Mouse (Mus musculus) forebrain, embryonic 14.5 days (tissue): Measurements from ENCODE around the gene CN725425. TPM values are rescaled to one million over a fixed set of nuclear protein-coding genes. Genes with fewer than 3 reads are reported as not detected.

Experiments used
- ATAC-seq: fragments of 200-750 bp; cut with Nextera tagmentation; 2 replicates; pipeline ENCODE4 v1.8.0; 2017; ENCODE audit warnings: mild to moderate bottlenecking, moderate library complexity
- DNase-seq: peaks from one replicate; pipeline ENCODE4 v3.0.0-alpha.2; 2015; ENCODE audit warnings: low spot score
- H3K27ac ChIP-seq: fragments of 300-500 bp; sonication (generic); 2 replicates; pipeline ENCODE4 v1.5.1; 2014; ENCODE audit warnings: low read depth, mild to moderate bottlenecking, control low read depth, low read length, moderate library complexity
- H3K27me3 ChIP-seq: fragments of 300-500 bp; sonication (generic); replicated peaks from 2 replicates; pipeline ENCODE4 v1.6.1; 2014; ENCODE audit warnings: low read length, control low read depth, mixed read lengths; ENCODE audit not compliant: control insufficient read depth, insufficient read depth
- H3K36me3 ChIP-seq: fragments of 300-500 bp; sonication (generic); 2 replicates; pipeline ENCODE4 v1.6.1; 2014; ENCODE audit warnings: low read length, control low read depth; ENCODE audit not compliant: control insufficient read depth, insufficient read depth
- H3K4me1 ChIP-seq: fragments of 300-500 bp; sonication (generic); 2 replicates; pipeline ENCODE4 v1.6.1; 2014; ENCODE audit warnings: antibody characterized with exemption, low read length, control low read depth; ENCODE audit not compliant: control insufficient read depth, insufficient read depth
- H3K4me2 ChIP-seq: fragments of 300-500 bp; sonication (generic); 2 replicates; pipeline ENCODE4 v1.6.1; 2014; ENCODE audit warnings: mild to moderate bottlenecking, control low read depth, low read length
- H3K4me3 ChIP-seq: fragments of 300-500 bp; sonication (generic); 2 replicates; pipeline ENCODE4 v1.5.1; 2014; ENCODE audit warnings: low read depth, low read length, control low read depth
- H3K9ac ChIP-seq: fragments of 300-500 bp; sonication (generic); 2 replicates; pipeline ENCODE4 v1.6.1; 2014; ENCODE audit warnings: mild to moderate bottlenecking, low read length, control low read depth, moderate library complexity
- H3K9me3 ChIP-seq: fragments of 300-500 bp; sonication (generic); replicated peaks from 2 replicates; pipeline ENCODE4 v1.6.1; 2016; ENCODE audit warnings: low read length, control low read depth, mixed read lengths; ENCODE audit not compliant: control insufficient read depth
- WGBS: fragments of 180-500 bp; shearing (Covaris S2); extraction: QIAGEN DNeasy Blood & Tissue Kit; methylation state at CpG from one replicate; pipeline ENCODE4 v1.1.7; 2014; 5-methylcytosine and 5-hydroxymethylcytosine counted together
- polyA plus RNA-seq: library from polyadenylated mRNA; unstranded; fragments of >200 nt; fragmentation: Nextera tagmentation; extraction: Ambion mirVana; gene quantifications from 2 replicates; pipeline ENCODE4 v1.2.1, GENCODE M21; 2014

CN725425 gene
- polyA plus RNA-seq, 1 experiment from 2014 or later, result not detected

GRCm38 (mm10) chr15:91171332-91171731 lies 28.0 kb upstream of the CN725425 start:
- WGBS, result 65% methylated on average over 4 of the region's 4 CpGs
- Histone ChIP-seq H3K4me2 (no peak overlapping the region), H3K36me3 (0 out of 2 replicates have a peak, but pooled peaks cover 4% of the 10 kb centered on the region), H3K4me1 (peaks cover 12% of the 10 kb centered on the region; the same call in 1 of the 2 replicates), H3K9me3 (no peaks in the 10 kb centered on the region), H3K4me3 (no peak overlapping the region), H3K27me3 (no peaks in the 10 kb centered on the region), H3K27ac (peak overlapping the region; percentile 63), H3K9ac (no peak overlapping the region)
- DNase-seq, result peak; percentile 35
- ATAC-seq, result peak; percentile 57

GRCm38 (mm10) chr15:91172193-91172592 lies 27.1 kb upstream of the CN725425 start:
- H3K4me3 ChIP-seq, result no peak overlapping the region
- no peak overlapping the region for H3K9ac ChIP-seq
- H3K27me3 ChIP-seq, result no peaks in the 10 kb centered on the region
- 54% methylated on average over 4 of the region's 4 CpGs for WGBS
- H3K4me1 ChIP-seq, result peaks cover 12% of the 10 kb centered on the region; the same call in 1 of the 2 replicates
- no peak for DNase-seq
- 0 out of 2 replicates have a peak, but pooled peaks cover 4% of the 10 kb centered on the region for H3K36me3 ChIP-seq
- H3K9me3 ChIP-seq, result no peaks in the 10 kb centered on the region
- no peak overlapping the region for H3K4me2 ChIP-seq
- ATAC-seq, result no peak
- H3K27ac ChIP-seq, result peak overlapping the region; percentile 9; the same call in 1 of the 2 replicates

DNA sequence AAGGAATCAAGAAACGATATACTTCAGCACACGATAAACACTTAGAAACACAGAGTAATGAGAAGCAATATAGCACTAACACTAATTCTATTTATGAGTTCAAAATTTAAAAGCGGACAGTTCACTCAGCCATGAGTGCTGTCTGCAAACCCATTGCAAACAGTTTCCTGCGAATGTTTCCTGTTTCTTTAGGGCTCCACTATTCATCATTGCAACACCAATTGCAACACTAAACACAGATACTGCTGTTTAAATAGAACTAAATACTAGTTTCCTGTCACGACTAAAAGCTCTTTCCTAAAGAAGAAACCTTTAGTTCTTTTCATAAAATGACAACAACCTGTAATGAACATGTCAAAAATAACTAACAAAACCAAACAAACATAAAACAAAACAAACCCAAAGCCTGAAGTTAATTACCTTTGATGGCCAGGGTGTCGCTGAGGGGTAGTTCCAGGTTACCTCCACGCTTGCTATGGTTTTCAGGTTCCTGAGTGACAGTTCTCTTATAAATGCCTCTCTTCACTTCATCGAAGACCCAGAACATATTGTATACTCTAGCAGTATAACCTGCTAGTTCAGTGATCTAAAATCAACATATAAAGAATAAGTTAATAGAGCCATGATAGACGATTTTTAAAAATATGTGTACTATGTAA lies 20.5 kb upstream of the CN725425 start:
- Histone ChIP-seq H3K27me3 (no peaks in the 10 kb centered on the region), H3K4me1 (no peaks in the 10 kb centered on the region)
- WGBS, result 89% methylated on average over 9 of the region's 9 CpGs

GRCm38 (mm10) chr15:91179911-91180622 lies 19.2 kb upstream of the CN725425 start:
- H3K9ac ChIP-seq, result no peak overlapping the region
- peak; percentile 65 for DNase-seq

More for the DNA sequence above, 20.5 kb upstream of the CN725425 start:
- Histone ChIP-seq H3K9ac (no peak overlapping the region), H3K9me3 (no peaks in the 10 kb centered on the region), H3K36me3 (0 out of 2 replicates have a peak, but pooled peaks cover 6% of the 10 kb centered on the region), H3K4me2 (no peak overlapping the region), H3K27ac (no peak overlapping the region), H3K4me3 (no peak overlapping the region)
- DNase-seq, result no peak
- ATAC-seq, result no peak

GRCm38 (mm10) chr15:91186358-91186757 lies 12.9 kb upstream of the CN725425 start:
- Histone ChIP-seq H3K4me3 (no peak overlapping the region), H3K4me1 (peaks cover 5% of the 10 kb centered on the region), H3K36me3 (no peaks in the 10 kb centered on the region), H3K27me3 (no peaks in the 10 kb centered on the region), H3K27ac (no peak overlapping the region), H3K9ac (no peak overlapping the region), H3K9me3 (no peaks in the 10 kb centered on the region), H3K4me2 (no peak overlapping the region)
- ATAC-seq (no peak), DNase-seq (no peak)
- 71% methylated on average over 6 of the region's 6 CpGs for WGBS

More at GRCm38 (mm10) chr15:91179911-91180622, 19.2 kb upstream of the CN725425 start:
- 57% methylated on average over 15 of the region's 15 CpGs for WGBS
- Histone ChIP-seq H3K4me2 (no peak overlapping the region), H3K9me3 (no peaks in the 10 kb centered on the region), H3K27me3 (no peaks in the 10 kb centered on the region), H3K36me3 (0 out of 2 replicates have a peak, but pooled peaks cover 6% of the 10 kb centered on the region), H3K4me1 (no peaks in the 10 kb centered on the region), H3K27ac (peak overlapping the region; percentile 45; the same call in 1 of the 2 replicates), H3K4me3 (no peak overlapping the region)
- ATAC-seq, result peak; percentile 78

DNA sequence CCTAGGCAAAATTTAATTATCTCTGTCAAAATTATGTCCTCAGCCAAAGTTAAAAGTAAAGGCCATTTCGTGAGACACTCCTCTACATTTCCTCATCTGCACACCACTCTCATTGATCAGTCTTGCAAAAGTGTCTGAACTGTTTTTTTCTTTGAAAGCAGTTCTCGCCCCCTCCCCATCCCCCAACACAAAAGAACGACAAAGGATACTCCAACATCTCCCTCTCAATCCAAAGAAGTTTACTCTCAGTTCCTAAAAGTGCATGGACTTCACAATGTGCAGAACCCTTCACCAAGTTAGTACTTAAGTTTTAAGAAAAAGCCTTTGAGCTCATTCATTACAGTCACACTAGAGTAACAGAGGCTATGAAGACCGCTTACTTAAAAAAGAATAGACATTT lies 9.3 kb upstream of the CN725425 start:
- 4% methylated on average over 4 of the region's 4 CpGs for WGBS
- DNase-seq, result peak; percentile 51
- Histone ChIP-seq H3K9me3 (no peaks in the 10 kb centered on the region), H3K9ac (peak overlapping the region; percentile 70), H3K27ac (peak overlapping the region; percentile 84; the same call in 1 of the 2 replicates), H3K36me3 (no peaks in the 10 kb centered on the region), H3K4me1 (peaks cover 5% of the 10 kb centered on the region), H3K4me2 (peak overlapping the region; percentile 69), H3K4me3 (peak overlapping the region; percentile 52), H3K27me3 (no peaks in the 10 kb centered on the region)
- ATAC-seq, result no peak

GRCm38 (mm10) chr15:91190519-91191207 lies 8.6 kb upstream of the CN725425 start:
- H3K9ac ChIP-seq, result peak overlapping the region; percentile 70
- peak overlapping the region; percentile 52 for H3K4me3 ChIP-seq
- H3K9me3 ChIP-seq, result no peaks in the 10 kb centered on the region
- H3K4me1 ChIP-seq, result peaks cover 5% of the 10 kb centered on the region
- H3K27me3 ChIP-seq, result no peaks in the 10 kb centered on the region
- DNase-seq (peak; percentile 40), ATAC-seq (peak; percentile 32; the same call in 1 of the 2 replicates)
- peak overlapping the region; percentile 69 for H3K4me2 ChIP-seq
- 14% methylated on average over 17 of the region's 17 CpGs for WGBS
- peak overlapping the region; percentile 84 for H3K27ac ChIP-seq
- no peaks in the 10 kb centered on the region for H3K36me3 ChIP-seq

- no peaks in the 10 kb centered on the region for H3K36me3 ChIP-seq
- ATAC-seq, result peak; percentile 96
- no peaks in the 10 kb centered on the region for H3K9me3 ChIP-seq
- peak within 1 kb of the TSS; percentile 84 for H3K27ac ChIP-seq
- peak within 1 kb of the TSS; percentile 69 for H3K4me2 ChIP-seq
- WGBS, result under 1% methylated on average over 22 of the region's 22 CpGs
- peak; percentile 90 for DNase-seq
- H3K4me1 ChIP-seq, result peaks cover 5% of the 10 kb centered on the region
- peak within 1 kb of the TSS; percentile 70 for H3K9ac ChIP-seq
- H3K27me3 ChIP-seq, result no peaks in the 10 kb centered on the region
- H3K4me3 ChIP-seq, result peak within 1 kb of the TSS; percentile 52
Observed at GRCm38 (mm10) chr15:91191412-91192222, 7.7 kb upstream of the CN725425 start, which contains the start of gene Abcd2. Gene Abcd2 (minus strand): TSS chr15:91191799.
